Mouse (Mus musculus) thymus, adult 18-20 months (tissue): Measurements from ENCODE around the gene Ppp1r15a.
"Not testable (repeated sequence)": the region's sequence is repeated elsewhere in the genome, so short reads cannot be mapped to it uniquely, and the experiment has no call there.

ENCODE experiments used
- DNase-seq, 2 experiments: peaks; one replicate each; pipeline ENCODE4 v3.0.0; 2022; ENCODE audit warnings: mixed read lengths in 2 of 2

The Ppp1r15a gene

DNA sequence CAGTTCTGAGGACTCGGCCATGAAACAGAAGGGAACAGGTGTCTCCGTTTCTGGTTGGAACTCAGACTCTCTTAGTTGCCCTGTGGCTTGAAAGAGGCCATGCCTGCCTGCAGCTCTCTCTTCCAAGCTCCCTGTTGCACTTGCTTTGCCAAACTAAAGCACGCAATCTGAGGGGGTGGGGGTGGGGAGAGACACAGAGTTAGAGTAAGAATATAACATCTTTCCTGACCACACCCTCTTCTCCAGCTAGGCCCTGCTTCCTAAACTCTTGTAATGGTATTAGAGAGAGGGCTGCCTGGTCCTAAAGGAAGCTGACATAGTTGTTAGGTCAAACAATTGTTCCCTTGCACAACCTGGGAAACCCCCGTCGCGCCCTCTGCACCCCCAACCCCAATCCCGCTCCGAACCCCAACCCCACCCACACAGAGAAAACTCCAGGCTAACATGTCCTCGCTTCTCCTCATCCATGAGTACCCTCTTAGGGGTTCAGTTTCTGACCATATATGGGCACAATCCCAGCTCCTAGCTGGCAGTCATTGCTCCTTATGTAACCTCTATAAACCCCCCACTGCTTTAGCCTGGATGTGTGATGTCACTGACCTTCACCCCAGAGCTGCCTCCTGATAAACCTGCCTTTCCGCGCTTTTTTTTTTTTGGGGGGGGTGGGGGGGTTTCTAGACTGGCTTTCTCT, 24.9 kb upstream of the Ppp1r15a start:
- no peak for DNase-seq

DNA sequence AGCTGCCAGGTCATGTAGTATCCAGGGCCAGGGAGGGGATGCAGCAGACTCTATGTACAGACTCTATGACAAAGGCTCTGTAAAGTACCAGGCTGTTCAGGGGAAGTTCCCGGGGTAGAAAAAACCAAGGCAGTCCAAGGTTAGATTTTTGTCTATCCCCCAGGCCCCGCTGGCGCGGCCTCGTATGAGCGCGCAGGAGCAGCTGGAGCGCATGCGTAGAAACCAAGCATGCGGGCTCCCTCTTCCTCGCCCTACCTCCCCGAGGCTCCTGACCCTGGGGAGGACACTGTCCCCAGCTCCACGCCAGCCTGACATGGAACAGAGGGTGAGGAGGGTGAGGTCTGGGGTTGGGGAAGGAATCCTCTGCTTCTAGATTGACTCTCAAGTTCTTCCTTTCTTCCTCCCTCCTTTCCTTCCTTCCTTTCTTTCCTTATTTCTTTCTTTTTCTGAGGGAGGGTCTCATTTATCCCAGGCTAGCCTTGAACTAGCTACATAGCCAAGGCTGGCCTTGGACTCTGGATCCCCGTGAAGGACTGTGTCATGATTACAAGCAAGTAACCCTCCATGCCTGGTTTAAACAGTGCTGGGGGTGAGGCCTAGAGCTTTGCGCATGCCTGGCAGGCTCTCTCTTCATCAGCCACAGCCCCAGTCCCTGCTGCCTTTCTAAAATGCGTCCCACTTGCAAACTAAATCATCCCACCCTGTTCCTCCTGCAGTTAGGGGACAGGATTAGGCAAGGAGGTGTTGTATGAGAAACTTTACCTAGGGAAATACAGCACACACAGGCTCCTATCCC, 23.8 kb upstream of the Ppp1r15a start:
- no peak for DNase-seq

DNA sequence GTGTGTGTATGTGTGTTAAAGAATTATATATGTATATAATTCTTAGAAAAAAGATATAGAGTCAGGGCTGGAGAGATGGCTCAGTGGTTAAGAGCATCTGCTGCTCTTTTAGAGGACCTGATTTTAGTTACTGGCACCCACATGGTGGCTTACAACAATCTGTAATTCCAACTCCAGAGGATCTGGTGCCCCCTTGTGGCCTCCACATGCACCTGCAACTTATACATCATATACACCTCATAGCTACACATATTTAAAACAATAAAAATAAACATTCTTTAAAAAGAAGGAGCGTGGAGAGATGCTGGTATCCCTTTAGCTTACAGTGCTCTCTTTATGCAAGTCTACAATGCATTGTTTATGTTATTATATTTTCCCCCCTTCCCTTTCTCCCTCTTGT, 18.5 kb upstream of the Ppp1r15a start:
- no peak for DNase-seq

DNA sequence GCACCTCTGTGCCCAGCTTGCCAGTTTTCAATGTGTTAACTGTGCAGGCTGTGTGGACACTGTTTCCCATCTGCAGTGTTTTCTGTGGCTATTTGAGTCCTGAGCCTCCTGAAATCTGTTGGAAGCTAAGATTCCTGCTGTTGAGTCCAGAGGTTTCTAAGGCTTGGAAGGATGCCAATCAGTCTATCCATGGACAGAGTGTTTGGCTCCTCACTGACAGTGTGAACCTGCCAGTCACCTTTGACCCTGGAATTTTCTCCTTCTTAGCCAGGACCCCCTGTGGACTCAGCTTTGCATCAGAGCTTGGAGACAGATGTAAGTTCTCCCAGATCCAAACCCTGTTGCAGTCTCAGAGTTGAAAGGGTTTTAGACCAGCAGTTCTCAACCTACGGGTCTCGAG, 14.1 kb upstream of the Ppp1r15a start:
- no peak for DNase-seq

DNA sequence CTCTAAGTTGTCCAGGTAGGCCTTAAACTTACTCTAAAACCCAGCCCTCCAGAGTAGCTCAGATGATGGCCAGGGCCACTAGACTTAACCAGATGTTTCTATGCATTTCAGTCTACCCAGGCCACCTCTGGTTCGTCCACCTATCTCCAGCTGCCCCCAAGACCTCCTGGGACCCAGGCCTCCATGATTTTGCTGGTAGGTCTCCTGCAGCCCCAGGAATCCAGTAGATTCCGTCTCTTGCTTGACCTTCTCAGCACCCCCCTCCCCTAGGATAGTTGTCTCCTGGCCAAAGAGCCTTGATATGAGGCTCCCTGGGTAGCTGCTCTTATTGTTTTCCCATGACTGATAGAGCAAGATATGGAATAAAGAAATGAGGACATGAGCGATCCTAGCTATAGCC, 13.0 kb upstream of the Ppp1r15a start:
- no peak for DNase-seq

DNA sequence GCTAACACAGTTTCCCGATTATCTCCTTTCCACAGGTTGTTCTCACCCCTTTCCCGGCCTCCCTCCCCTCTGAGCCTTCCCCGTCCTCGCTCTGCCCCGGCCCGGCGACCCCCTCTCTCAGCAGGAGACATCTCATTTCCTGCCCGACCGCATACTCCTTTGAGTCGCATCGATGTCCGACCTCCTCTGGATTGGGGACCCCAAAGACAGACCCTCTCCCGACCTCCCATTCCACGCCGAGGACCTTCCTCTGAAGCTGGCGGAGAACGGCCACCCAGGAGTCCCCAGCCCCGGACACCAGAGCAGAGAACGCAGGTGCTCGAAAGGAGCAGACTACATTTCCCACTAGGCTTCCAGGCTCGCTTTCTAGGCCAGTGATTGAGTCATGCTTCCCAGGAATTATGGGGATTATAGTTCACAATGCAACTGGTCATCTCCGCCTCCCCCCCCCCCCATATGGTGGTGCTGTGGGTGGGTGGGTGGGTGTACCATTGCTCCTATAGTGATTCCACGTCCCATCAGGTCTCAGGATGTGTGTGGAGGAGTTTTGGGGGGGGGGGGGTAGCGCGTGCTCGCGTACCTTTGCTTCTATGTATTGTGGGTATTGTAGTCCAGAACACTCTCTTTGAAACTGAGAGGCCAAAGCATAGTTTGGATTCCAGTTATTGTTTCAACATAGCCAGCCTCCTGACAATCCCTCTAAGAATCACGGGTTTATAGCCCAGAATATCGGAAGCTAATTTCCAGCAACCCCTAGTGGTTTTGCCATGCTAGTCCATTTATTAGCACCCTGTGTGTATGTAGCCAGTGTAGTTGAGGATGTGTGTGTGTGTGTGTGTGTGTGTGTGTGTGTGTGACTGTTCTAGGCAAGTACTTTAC, 12.3 kb upstream of the Ppp1r15a start:
- DNase-seq: no peak

DNA sequence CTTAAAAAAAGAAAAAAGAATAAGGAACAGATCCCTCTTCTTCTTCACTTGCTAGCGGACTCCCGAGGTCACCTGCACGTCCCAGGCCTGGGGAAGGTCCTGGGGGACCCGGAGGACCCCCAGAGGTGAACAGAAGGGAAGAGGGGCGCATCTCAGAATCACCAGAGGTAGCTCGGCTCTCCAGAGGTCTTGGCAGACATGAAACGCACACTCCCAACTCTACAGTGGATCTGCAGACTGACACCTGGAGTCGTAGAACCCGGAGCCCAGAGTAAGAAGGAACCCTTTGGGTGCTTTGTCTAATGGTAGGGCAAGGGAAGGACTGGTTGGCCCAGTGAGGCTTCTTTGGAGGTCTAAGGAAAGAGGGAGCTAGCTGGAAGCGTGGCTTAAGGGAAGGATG, 11.5 kb upstream of the Ppp1r15a start:
- DNase-seq: no peak

DNA sequence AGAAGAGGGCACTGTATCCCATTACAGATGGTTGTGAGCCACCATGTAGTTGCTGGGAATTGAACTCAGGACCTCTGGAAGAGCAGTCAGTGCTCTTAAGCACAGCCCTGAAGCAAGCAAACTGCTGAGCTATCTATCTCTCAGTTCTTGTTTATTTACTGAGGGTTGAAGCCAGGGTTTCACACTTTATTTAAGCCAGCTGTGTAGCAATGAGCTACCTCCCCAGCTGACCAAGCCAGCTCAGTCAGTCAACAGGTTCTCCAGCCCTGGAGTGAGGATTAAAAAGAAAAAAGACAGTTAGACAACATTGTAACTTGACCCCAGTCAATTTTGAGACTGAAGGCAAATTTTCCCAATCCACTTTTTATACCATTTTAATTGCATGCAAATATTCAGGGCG, 9.6 kb upstream of the Ppp1r15a start:
- DNase-seq: no peak

DNA sequence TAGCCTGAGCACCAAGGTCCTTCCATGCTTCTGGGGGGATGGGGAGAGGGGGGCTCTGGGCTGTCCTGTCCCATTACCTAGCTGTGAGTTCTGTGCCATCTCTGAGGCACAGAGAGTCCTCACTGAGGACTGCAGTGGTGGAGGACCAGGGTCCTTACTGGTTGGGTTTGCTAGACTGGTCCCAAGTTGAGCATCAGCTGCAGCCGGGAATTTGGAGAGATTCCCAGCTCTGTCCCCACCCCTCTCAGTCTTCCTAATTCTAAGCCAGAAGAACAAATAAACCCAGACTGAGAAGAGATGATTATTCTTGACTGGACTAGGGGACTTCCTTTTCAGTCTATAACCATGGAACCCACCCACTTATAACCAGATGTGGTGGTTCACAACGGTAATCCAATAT, 4.6 kb upstream of the Ppp1r15a start:
- DNase-seq: no peak

DNA sequence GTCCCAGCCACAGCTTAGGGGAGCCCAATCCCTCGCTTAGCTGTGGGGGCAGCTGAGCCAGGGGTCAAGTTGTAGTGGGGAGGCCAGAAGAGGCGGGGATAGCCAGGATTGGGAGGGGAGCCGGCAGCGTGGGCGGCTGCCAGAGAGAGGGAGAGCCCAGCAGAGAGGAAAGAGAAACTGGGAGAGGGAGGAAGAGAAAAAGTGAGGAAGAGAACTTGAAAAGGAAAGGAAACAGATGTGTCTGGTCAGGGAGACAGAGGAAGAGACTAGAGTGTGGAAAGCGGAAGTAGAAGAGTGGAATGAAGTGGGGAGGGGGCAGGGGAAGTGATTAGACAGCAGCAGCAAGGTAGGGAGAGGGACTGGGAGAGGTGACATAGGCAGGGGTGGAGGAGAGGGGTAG, 3.4 kb upstream of the Ppp1r15a start:
- no peak for DNase-seq

DNA sequence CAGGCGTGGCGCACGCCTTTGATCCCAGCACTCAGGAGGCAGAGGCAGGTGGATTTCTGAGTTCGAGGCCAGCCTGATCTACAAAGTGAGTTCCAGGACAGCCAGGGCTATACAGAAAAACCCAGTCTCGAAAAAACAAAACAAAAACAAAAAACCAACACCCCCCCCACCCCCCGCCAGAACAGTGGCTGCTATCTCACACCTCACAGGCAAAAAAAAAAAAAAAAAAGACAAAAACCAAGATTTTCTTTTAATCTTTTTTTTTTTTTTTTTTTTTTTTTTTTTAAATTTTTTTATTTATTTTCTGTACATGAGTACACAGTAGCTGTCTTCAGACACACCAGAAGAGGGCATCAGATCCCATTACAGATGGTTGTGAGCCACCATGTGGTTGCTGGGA, 1.1 kb upstream of the Ppp1r15a start:
- not testable (repeated sequence) for DNase-seq

DNA sequence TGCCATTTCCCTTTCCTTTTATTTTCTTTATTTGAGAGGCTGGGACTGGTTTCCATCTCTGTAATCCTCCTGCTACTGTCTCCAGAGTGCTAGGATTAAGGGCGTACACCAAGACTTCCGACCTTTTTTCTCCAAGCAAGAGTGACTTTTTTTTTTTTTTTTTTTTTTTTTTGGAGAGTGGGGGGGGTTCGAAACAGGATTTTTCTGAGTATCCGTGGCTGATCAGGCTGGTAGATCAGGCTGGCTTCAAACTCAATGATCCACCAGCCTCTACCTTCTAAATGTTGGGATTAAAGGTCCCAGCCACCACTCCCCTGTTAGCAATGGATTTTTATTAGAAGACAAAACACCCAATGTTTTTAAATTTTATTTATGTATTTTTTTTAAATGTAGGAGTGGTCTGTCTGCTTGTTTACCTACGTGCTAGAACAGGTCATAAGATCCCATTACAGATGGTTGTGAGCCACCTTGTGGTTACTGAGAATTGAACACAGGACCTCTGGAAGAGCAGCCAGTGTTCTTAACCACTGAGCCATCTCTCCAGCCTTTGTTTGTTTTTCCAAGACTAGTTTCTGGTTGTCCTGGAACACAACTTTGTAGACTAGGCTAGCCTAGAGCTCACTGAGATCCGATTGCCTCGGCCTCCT, 529 bp upstream of the Ppp1r15a start:
- DNase-seq: no peak

DNA sequence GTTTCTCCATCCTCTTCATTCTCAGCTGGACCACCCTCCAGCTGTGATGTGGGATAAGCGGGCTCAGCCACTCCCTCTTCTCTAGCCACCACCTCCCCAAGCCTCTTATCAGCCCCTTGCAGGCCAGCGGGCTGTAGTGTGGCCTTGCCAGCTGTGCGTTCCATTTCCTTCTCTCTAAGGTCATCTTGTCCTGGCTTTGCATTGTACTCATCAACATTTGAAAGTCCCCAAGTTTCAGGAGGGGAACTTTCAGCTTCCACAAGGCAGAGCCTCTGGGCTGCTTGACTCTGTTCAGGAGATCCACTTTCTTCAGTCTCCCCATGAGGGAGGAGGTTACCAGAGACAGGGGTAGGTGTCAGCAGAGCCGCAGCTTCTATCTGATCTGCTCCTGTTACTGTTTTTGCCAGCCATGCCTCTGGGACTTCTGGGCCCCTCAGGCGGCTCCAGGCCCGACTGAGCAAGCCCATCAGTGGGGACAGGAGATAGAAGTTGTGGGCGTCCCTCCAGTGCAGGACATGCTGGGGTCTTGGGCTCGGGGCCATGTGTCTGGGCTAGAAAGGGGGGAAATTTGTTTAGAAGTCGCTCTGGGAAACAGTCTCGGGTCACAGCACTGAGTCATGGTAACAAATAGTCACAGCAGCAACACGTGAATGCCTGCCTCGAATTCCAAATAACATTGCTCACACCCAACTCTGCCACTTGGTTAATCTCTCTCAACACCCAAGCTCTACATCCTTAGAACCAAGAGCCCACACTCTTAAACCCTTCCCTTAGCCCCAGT, 1.0 kb downstream of the Ppp1r15a start:
- no peak for DNase-seq

DNA sequence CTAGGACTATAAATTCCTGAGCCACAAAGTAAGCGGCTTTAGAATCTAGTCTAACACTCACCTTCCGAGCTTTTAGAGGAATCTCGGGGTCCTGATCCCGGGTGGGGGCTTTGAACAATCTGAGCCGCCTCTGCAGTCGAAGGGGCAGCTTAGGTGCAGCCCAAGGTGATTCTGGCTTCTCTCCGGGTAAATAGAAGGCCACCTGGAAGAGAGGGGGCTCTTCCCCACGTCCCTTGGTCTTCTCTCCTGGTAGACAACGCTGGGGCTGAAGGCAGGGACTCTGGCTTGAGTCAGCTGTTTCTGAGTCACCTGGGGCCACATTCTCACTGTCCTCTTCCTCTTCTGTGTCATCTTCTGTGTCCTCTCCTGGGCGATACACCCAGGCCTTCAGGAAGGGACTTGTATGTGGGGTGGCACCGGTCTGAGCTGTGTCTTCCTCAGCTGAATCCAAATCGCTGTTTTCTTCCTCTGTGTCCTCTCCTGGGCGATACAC, 2.3 kb downstream of the Ppp1r15a start:
- DNase-seq: no peak

DNA sequence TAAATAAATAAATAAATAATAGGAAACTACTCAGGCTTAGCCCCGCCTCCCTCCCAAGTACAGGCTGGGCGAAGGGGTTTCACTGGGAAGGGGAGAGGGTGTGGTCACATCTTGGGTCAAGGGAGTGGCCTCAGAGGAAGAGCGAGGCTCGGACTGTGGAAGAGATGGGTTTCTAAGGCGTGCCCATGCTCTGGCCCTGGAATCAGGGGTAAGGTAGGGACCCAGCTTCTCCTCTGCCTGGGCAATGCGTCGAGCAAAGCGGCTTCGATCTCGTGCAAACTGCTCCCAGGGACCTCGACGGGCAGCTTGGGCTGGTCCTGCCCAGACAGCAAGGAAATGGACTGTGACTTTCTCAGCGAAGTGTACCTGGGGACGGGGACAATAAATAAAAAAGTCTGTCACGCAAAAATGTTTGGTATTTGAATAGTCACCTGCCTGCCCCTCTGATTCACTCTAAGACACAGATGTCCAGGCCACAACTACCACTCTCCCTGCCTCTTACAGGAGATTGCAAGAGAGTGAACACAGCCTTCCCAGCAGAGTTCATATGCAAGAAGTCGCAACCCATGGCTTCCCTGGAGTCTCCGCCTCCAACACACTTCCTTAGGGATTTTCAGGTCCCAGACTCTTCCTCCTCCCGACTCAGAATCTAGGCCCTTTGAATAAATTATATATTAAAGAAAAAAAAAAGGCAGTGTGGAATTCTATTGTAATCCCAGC, 3.0 kb downstream of the Ppp1r15a start:
- no peak for DNase-seq

DNA sequence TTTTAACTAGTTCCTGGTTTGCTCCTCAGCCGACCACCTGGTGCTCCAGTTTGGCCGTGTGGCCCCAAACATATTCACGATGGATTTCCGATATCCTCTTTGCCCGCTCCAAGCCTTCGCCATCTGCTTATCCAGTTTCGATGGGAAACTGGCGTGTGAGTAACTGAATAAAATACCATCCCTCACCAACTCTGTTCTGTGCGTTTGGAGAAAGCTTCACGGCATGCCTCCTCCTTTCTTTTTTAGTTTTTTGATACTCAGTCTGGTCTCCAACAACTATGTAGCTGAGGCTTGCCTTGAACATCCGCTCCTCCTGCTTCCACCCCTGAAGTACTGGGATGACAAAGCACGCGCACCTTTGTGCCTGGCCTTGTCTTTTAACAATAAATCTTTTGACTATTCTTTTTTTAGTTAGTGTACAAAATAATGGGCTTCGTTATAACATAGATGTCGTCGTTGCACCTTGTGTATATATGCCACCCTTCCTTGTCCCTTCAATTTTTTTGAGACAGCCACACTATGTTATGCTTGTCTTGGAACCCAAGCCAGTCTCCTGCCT, 3.8 kb downstream of the Ppp1r15a start:
- DNase-seq: no peak

DNA sequence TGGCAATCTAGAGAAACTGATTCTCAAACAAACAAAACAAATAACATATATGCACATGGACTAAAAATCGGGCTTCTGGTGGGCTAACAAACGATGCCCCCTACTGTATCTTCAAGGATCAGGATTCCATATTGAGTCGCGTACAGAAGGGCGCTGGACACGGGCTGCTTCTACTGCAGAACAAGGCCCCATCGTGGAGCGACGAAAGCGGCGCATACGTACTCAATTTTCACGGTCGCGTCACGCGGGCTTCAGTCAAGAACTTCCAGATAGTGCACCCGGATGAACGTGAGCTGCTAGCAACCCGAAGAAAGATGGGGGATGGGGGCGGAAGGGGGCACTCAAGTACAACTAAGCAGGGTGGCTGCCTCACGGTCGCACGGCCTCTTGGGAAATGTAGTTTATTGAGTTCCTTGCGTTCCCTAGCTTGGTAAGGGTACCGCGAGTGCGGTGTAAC, 4.3 kb downstream of the Ppp1r15a start:
- DNase-seq: peak; percentile 84 to 90

DNA sequence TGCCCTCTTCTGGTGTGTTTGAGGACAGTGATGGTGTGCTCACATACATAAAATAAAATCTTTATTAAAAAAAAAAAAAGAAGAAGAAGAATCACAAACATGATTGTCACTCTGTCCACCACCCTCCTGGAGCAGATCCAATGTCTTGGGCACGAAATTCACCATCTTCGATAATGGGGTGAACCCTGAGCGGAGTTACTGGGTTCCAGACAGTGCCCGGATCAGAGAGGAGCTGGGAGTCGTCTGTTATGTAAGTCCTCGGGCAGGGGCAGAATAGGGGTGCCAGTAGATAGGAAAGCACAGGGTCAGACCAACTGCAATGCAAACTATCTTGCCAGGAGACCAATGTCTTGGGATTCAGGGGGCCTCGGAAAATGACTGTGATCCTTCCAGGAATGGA, 5.5 kb downstream of the Ppp1r15a start:
- no peak for DNase-seq

DNA sequence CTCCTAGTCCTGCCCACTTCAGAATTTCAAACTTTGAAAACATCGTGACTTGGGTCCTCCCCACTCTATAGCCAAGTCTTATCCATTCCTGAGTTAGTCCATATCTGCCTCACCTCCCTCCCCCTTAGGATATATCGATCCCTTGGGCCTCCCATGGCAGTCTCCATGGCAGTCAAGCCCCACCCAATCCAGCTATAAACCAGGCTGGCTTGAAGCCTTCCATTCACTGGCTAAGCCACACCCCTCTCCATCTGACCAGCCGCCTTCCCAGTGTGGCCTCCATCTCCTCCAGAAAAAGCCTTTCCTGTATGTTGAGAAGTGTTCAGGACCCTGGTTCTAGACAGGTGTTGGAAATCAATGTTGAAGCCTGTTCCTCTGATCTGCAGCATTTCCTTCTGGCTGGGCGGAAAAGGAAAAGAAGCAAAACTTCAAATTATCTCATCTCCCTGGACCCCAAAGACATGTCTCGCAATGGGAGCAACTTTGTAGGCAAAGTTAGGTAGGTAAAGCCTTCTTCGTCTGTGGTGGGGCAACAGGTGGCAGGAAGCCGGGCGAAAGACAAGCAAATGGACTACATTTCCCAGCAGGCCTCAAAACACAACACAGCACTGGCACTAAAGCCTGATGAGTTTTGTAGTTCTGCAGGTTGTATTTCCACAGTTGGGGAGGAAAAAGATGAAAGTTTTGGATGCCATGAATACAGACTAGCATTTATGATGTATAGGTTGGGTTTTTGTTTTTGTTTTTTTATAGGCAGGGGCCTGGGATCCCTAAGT, 6.5 kb downstream of the Ppp1r15a start:
- DNase-seq: no peak

DNA sequence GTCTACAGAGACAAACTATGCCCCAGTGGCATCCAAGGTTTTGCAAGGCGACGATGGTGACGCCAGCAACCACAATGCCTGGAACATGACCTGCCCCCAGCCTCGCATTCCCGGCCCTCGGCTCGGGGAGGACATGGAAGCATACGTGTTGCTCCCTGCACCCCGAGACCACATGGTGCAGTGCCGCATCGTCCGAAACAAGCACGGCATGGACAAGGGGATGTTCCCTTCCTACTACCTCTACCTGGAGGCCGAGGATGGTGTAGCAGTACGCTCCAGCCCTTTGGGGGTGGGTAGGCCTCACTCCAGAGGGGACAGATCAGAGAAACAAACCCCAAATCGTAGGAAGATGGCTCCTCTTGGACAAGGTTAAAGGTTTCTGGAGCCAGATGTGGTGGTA, 7.5 kb downstream of the Ppp1r15a start:
- no peak for DNase-seq
